Mouse (Mus musculus): Measurements from ENCODE around the gene Gdf15.

The Gdf15 gene

DNA sequence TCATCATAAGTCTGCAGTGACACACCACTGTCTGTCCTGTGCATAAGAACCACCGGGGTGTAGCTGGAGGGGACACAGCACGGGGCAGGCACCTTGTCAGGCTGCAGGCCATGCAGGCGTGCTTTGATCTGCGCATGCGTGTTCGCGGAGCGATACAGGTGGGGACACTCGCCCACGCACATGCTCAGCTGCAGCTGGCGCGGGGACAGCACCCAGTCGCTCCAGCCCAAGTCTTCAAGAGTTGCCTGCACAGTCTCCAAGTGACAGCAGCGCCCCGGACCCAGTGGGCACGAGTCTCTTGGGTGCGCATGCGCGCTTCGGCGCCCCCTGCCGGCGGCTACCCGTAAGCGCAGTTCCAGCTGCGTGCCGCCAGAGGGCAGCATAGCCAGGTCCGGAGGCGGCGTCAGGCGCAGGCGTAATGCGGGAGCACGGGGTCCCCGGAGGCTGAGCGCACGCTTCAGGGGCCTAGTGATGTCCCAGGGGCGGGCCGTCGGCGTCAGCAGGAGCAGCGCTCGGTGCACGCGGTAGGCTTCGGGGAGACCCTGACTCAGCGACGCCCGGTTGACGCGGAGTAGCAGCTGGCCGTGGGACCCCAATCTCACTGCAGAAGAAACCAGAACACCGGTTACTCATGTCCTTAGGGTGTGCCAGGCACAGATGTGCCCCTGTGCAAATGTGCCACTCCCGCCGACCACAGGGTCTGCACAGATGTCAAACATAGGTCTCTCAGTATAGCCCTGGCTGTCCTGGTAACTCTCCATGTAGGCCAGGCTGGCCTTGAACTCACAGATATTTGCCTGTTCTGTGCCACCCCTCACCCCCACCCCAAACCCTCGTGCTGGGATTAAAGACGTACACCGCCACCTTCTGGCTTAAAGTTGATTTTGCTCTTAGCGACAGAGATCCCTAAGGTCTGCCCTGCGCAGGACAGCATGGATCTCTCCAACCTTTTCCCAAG, 2.4 kb downstream of the Gdf15 start:
- DNase-seq (ENCODE audit: low read depth, low spot score), result peak; percentile 94

DNA sequence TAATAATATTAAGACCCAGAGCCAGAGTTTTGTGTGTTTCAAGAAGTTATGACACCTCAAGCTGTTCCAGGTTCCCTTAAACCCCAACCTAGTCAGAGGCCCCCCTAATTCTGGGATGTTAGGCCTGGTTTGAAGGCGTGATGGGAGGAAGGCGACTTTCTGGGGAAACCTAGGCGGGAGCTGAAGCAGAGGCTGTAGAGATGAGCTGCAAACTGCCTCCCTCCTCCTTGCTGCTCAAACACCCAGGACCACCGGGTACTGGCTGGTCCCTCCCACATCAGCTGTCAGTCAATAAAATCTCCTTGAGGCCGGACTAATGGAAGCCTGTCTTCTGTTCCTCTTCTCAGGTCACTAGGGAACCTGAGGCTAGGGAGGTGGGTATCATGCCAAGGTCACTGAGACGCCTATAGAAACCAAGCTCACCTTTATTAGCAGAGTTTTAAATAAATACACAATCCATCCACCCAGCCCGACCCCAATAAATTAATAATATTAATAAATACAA, 3.2 kb downstream of the Gdf15 start:
- DNase-seq (ENCODE audit: low read depth, low spot score), result no peak

DNA sequence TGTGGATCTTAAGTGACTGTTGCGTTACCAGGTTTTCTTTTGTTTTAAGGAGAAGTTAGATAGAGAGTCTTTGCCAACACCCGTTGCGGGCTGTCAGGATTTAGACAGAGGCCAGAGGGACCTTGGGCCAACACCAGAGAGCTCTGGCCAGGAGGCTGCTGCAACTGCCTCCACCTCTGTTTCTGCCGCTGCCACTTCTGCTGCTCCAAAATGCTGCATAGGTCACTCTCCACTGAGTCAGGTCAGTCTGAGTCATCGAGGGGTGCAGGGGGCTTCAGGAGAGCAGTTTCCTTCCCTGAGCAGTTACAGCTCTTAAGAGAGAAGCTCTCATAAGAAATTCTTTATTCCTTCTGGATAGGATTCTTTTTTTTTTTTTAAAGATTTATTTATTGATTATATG, 5.2 kb downstream of the Gdf15 start:
- DNase-seq (ENCODE audit: low read depth, low spot score), result no peak

DNA sequence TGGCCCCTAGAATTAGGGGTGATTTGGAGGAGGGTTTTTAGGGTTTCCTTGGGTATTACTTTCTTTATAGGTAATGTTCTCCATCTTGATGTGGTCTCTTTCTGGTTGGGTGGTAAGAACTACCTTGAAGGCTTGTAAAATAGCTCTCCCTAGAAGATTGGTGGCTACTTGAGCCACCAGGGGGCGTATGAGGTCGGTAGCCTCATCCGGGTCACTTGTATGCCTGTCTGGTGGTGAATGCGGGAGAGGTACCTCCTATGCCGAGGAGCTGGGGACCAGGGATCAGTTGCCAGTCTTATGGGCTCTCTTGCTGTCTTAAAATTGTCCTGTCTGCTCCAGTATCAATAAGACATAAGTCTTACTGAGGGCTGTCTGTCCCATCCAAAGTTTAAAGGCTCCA, 7.2 kb downstream of the Gdf15 start:
- peak; percentile 75 for DNase-seq (ENCODE audit: low read depth, low spot score)

DNA sequence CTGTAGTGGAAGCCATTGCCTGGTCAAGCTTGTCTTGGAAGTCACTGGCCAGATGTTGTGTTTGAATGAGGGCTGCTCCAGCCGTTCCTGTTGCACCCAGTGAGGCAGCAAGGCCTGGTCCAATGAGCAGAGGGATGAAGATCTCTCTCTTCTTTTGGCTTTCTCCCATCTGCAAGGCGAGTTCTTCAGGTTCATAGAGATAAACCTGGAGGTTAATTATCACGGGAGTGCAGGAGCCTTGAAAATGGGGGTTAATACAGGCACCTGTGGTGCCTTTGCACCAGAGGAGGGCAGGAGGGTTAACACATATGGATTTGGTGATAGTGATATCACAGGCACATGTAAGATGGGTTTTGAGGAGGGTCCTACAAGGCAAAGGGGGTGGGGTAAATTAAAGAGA, 10.0 kb downstream of the Gdf15 start:
- DNase-seq (ENCODE audit: low read depth, low spot score), result no peak

DNA sequence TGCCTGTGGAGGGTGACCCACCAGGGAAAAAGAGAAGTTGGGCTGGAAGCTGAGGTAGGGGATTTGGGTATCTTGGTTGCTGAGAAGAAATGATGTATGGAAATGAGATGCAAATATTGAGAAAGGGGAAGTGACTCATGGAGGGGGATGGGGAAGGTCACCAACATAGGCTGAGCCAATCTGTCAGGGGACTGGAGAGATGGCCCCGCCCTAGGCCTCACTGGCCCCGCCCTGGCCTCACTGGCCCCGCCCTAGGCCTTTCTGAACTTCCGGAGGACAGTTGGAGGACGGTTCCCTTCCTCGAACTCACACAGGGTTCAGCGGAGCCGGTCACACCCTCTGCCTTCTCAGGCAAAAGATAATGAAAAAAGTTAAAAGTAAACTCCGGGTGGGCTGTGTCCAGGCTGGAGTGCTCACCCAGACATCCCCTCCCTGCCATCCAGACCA, 13.3 kb downstream of the Gdf15 start:
- no peak for DNase-seq (ENCODE audit: low read depth, low spot score)

DNA sequence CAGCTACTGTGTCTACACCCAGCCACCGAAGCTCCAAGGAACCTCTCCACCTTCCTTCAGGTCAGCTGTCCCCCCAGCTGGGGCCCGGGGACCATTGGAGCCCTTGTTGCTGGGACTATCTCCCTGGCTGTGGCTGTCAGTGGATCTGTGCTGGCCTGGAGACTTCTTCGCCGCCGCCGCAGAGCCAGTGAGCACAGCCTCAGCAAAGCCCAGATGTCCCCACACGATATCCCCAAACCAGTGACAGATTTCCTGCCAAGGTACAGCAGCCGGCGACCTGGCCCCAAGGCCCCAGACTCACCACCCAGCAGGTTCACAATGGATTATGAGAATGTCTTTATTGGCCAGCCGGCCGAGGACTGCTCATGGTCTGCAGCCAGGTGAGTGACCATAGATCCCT, 14.3 kb downstream of the Gdf15 start:
- DNase-seq (ENCODE audit: low read depth, low spot score), result no peak

DNA sequence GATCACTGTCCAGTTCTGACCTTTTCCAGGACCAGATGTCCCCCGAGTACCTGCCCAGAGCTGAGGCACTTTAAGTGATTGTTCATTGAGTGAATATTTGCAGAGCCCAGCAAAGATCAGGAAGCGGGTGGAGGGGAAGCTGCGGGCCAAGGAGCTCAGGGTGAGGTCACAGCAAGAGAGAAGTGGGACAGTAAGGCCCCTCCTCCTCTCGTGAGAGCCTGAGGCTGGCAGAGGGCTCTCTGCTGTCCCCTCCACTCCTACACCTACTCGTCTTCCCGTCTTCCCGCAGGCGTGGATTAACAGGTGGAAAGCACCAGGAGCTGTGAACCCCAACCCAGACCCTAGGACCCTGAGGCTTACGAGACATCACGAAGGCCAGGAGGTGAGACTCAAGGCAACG, 15.6 kb downstream of the Gdf15 start:
- DNase-seq (ENCODE audit: low read depth, low spot score), result no peak

DNA sequence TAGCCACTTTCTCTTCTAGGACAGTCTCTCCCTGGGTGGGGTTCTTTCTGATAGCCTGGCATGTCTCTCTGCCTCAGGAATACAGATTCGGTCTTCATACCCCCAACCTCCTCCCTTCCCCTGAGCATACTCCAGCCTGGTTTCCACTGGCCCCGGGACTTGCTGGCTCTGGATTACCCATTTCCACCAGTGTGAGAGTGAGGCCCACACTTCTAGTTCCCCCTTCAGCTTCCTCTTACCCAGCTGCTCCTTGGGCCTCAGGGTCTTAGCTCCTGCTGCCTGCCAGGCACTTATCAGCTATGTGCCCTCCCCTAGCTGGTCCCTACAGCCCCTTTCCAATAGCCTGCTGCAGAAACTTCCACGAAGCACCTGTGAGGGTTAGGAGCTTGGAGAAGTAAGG, 16.4 kb downstream of the Gdf15 start, which contains the start of gene Lrrc25:
Gene Lrrc25 (plus strand): TSS at position 262 of the 400 bp plus-strand sequence.
- DNase-seq (ENCODE audit: low read depth, low spot score), result no peak

DNA sequence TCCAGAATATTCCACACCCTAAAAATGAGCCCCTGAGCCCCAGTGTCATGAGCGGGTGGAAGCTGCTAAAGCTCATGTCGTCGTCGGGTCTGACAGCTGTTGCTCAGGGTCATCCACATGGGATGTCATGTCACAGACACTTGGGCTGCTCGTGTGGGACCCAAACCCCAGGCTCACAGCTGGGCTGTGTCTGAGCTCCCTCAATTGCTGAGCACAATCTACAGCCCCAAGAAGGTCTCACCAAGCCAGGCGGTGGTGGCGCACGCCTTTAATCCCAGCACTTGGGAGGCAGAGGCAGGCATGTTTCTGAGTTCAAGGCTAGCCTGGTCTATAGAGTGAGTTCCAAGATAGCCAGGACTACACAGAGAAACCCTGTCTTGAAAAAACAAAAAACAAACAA, 17.0 kb downstream of the Gdf15 start:
- no peak for DNase-seq (ENCODE audit: low read depth, low spot score)

DNA sequence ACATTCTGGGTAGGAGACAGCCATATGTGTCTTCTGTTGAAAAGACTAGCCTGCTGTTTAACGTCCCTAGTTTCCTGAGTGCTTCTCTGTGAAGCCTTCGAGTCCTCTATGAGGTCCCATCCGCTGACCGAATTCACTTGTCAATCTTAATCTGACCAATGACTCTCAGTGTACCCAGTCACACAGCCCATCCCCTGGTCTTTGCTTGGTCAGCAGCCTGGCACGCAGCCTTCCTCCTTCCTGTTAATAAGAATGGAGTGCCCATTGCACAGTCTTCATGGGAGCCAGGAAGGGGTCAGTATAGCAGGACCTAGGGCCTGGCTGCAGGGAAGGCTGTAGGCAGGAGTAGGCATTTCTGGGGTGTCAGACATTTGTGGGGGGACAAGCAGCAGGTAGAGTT, 17.8 kb downstream of the Gdf15 start:
- DNase-seq (ENCODE audit: low read depth, low spot score), result no peak

DNA sequence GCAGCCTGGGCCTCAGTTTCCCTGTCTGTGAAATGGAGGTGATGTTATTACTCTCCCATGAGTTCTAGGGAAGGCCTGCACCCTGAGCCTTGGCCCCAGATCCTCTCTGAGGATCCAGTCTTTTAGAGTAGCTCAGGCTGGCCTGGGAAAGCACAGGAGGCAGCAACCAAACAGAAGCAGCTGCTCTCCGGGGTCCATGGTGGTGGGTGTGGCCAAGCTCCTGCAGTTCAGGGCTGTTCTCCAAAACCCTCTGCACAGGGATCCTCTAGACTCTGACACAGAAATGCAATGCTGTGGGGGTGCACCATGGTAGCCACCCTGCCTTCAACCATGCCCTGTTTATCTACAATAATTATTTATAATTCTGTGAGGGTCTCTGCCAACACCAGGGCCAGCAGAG, 18.5 kb downstream of the Gdf15 start:
- no peak for DNase-seq (ENCODE audit: low read depth, low spot score)

DNA sequence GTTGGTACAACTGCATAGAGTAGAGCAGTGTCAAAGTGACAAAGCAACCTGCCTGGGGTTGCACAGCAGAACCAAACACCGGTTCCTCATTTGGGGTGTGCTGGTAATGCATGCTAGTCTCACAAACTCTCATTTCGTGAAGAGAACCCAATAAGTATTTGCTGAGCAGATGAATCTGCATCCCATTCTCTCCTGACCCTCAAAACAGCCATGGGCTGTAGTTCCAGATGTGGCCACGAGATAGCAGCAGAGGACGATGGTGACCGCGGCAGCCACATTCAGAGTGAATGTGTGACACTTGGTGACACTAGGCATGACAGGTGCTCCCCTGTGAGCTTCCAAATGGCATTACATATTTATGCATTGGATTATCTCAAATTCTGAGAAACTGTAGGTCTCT, 20.4 kb downstream of the Gdf15 start:
- DNase-seq (ENCODE audit: low read depth, low spot score), result no peak

DNA sequence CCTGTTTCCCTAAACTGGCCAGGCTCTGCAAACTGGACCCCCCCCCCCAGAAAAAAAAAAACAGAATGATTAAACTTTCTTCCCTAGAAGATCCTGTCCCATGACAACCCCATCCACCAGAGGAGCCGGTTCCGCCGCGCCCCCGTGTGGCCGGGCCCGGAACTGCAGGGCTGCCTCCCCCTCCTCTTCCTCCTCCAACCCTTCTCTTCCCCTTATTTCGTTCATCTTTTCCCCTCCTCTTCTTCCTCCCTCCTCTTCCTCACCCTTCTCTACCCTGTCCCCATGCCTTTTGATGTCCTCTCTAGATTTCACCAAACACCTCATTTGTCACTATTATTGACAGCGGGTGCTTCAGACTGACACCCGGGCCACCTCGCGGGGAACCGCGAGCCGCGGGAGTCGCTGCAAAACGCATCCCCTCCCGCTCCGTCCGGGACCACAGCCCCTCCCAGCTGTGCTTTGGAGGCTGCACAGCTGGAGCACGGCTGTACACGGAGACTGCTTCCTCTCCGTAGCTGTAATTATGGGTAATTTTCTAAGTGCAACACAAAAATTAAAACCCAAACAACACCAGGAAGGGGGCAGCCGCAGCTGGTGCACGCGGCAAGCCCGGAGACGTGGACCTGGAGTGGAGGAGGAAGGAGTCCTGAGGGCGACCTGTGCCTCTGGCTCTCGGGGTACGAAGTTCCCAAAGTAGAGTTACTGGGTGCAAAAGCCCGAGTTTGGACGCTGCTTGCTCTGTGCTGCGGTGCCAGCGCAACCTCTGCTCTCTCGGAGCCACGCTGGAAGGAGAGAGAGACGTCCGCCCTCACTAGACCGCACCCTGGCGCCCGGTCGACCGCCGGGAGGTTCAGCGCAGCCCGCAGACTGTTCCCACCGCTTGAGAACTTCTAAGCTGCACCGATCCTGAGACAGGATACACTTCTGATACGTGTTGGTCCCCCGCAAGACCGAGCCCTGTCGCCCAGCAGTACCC, 21.2 kb downstream of the Gdf15 start:
- DNase-seq (ENCODE audit: low read depth, low spot score), result no peak

DNA sequence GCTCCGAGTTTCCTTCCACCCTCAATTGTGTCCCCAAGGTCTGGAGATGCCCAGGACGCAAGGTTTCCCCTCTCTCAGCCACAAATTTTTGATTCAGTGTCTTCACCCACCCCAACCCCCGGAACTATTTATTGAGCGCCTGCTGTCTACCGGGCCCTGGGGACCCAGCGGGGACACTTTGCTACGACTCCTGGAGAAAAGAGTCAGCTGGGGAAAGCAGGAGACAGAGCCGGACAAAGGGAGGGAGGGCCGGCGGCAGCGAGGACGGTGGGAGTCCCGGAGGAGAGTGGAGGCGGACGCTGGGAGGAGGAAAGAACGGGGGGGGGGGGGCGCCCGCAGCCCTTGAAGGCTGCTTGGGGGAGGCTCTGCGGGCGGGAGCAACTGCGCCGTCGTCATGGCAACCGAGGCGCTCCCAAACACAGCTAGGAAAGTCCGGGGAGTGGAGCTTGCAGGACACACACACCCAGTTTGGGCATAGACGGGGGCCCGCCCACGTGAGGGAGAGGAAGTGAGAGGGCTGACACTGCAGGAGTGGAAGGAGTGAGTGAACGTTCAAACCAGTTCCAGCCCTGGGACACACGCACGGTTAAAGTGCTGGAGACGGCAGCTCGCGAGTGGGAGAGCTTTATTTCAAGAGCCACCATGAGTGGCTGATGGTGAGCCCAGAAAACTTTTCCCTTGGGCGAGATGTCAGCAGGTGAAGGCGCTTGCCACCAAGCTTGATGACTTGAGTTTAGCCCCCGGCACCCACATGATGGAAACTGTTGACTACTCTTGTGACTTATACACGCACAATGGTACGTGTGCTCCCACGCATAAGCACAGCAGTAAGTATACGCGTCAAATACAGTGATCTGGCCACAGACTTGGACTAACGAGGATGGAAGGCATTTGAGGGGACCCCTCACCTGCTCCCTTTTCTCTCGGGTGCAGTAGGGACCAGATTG, 22.1 kb downstream of the Gdf15 start:
- no peak for DNase-seq (ENCODE audit: low read depth, low spot score)

DNA sequence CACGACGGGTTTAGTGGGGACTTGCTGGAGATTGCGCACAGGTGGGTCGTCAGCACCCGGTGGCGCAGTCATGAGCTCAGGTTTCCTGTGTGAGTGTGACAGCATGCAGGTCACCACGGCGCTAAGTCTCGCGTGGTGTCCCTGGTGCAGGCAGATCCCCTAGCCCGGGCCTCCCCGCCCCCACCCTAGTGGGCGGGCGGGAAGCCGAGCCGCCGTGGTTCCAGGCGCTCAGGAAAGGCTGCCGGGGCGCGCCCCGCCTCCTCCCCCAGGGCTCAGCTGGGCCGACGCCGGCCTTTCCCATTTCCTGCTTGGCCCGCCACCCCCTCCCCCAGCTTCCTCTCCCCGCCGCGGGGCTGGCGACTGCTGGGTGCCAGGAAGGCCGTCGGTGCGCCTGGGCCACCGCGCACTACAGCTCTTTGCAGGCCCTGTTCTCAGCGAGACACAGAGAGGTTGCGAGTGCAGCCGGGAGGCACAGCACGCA, 22.8 kb downstream of the Gdf15 start:
- no peak for DNase-seq (ENCODE audit: low read depth, low spot score)

DNA sequence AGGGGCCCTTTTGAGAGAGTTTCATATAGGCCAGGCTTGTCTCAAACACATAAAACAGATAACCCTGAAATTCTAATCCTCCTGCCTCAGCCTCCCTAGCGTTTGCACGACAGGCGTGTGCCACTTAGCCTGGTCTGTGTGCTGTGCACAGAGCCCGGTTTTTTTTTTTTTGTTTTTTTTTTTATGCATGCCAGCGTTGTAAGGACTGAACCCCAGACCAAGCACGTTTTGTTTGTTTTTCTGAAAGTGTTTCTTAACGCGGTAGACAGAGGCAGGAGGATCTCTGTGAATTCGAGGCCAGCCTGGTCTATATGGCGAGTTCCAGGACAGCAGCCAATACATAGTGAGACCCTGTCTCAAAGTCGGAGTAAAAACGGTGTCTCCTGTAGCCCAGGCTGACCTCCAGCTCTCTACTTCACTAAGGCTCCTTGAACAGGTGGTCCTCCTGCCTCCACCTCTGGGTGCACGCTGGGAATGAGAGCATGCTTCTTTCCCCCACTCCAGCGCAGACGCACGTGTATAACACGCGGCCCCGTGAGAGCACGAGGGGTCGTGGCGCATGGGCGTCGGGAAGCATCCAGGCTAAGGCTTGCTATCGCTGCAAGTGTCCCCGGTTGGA, 23.4 kb downstream of the Gdf15 start, which contains the start of gene Ssbp4:
Gene Ssbp4 (minus strand): TSS at position 124 of the 619 bp plus-strand sequence.
- DNase-seq (ENCODE audit: low read depth, low spot score), result no peak

DNA sequence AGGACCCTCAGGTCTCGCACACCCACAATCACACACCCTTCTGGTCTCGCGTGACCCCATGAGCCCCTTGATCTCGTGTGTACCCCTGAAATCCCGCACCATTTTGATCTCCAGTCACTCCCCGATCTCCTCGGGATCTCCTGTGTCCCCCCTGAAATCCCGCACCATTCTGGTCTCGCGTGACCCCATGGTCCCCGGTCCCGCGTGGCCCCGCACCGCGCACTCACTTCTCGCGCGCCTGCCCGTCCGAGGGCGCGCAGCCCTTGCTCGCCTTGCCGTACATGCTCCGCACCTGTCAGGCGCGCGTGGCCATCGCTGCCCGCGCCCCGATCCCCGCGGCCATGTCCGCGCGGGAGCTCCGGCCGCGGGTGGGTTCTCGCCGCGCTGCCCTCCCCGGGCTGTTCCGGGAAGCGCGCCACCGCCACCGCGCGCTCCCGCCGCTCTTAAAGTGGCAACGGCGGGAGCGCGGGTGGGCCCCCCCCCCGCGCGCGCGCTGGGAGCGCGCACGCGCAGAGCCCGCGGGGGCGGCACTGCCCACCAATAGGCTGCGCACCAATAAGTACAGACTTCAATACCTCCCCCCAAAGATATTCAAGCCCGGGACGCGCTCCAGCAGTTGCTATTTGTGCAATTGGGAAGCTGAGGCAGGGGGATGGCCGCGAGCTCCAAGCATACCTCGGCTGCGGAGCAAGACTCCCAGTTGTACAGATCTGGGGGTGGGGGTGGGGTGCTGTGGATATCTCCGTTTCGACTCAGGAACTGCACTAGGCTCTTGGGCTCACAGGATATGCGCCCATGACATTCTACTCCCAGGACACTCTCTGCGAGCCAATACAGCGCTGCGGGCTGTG, 24.1 kb downstream of the Gdf15 start:
- no peak for DNase-seq (ENCODE audit: low read depth, low spot score)

DNA sequence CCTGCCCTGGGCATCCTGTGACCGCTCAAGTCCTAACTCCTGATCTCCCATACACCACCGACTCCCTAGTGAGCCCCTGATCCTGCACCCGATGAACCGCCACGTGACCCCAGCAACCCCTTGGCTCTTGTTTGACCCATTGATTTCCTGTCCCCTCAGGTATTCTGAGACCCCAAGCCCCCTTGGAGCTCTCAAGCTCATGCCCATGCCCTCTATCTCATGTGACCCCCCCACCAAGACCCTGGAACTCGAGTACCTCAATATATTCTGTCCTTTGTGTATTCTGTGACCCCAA, 24.7 kb downstream of the Gdf15 start:
- no peak for DNase-seq (ENCODE audit: low read depth, low spot score)

All from WW6 (cell line).